Mouse (Mus musculus) midbrain, embryonic 12.5 days (tissue): ENCODE results near the gene Txndc16. TPM values are rescaled to one million over a fixed set of nuclear protein-coding genes. Genes with fewer than 3 reads are reported as not detected.

Experiments
- ATAC-seq: fragments of 200-750 bp; cut with Nextera tagmentation; 2 replicates; pipeline ENCODE4 v1.8.0; 2017; ENCODE audit warnings: low read depth, moderate TSS enrichment, moderate library complexity; ENCODE audit not compliant: low FRiP score
- H3K27ac ChIP-seq: fragments of 300-500 bp; sonication (generic); replicated peaks from 2 replicates; pipeline ENCODE4 v1.5.1; 2016; ENCODE audit warnings: mild to moderate bottlenecking
- H3K27me3 ChIP-seq: fragments of 300-500 bp; sonication (generic); 2 replicates; pipeline ENCODE4 v1.6.1; 2016; ENCODE audit warnings: mild to moderate bottlenecking
- H3K36me3 ChIP-seq: fragments of 300-500 bp; sonication (generic); 2 replicates; pipeline ENCODE4 v1.6.1; 2016
- H3K4me1 ChIP-seq: fragments of 300-500 bp; sonication (generic); 2 replicates; pipeline ENCODE4 v1.6.1; 2016
- H3K4me2 ChIP-seq: fragments of 300-500 bp; sonication (generic); replicated peaks from 2 replicates; pipeline ENCODE4 v1.6.1; 2016; ENCODE audit warnings: mild to moderate bottlenecking, moderate library complexity
- H3K4me3 ChIP-seq: fragments of 300-500 bp; sonication (generic); 2 replicates; pipeline ENCODE4 v1.5.1; 2016; ENCODE audit warnings: mild to moderate bottlenecking
- H3K9ac ChIP-seq: fragments of 300-500 bp; sonication (generic); replicated peaks from 2 replicates; pipeline ENCODE4 v1.6.1; 2016; ENCODE audit warnings: mild to moderate bottlenecking, moderate library complexity
- H3K9me3 ChIP-seq: fragments of 300-500 bp; sonication (generic); 2 replicates; pipeline ENCODE4 v1.6.1; 2016; ENCODE audit warnings: mild to moderate bottlenecking
- WGBS: fragments of 180-500 bp; shearing (Covaris S2); methylation state at CpG from one replicate; pipeline ENCODE4 v1.1.7; 2016; 5-methylcytosine and 5-hydroxymethylcytosine counted together
- polyA plus RNA-seq: library from polyadenylated mRNA; unstranded; fragments of >200 nt; fragmentation: Nextera tagmentation; extraction: Ambion mirVana; gene quantifications from 2 replicates; pipeline ENCODE4 v1.2.1, GENCODE M21; 2016

The Txndc16 gene
- polyA plus RNA-seq, 1 experiment from 2014 or later: 27.2 TPM

DNA sequence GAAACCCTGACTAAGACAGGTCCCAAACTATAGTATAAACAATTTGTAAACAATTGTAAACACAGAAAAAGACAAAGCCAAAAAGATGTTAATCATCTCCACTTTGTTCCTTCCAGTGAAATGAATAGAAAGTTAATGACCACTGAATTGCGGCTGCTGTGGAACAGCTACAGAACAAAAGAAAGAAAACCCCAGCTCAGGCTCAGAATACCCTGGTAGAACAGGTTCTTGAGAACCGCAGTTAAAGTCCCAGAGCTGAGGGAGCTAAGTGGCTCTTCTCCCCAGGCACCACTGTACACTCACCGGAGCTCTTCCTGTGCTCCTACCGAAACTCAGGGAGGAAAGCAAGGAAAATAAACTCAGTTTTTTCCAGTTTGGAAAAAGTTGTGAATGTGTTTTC, 9.4 kb downstream of the Txndc16 start:
- H3K4me2 ChIP-seq: no peak overlapping the region
- no peaks in the 10 kb centered on the region for H3K27me3 ChIP-seq
- 62% methylated on average over 4 of the region's 4 CpGs for WGBS
- no peak overlapping the region for H3K4me3 ChIP-seq
- no peak for ATAC-seq
- no peaks in the 10 kb centered on the region for H3K9me3 ChIP-seq
- H3K9ac ChIP-seq: no peak overlapping the region
- no peak overlapping the region for H3K27ac ChIP-seq
- H3K4me1 ChIP-seq: no peaks in the 10 kb centered on the region
- peaks cover 17% of the 10 kb centered on the region; the same call in 1 of the 2 replicates for H3K36me3 ChIP-seq

DNA sequence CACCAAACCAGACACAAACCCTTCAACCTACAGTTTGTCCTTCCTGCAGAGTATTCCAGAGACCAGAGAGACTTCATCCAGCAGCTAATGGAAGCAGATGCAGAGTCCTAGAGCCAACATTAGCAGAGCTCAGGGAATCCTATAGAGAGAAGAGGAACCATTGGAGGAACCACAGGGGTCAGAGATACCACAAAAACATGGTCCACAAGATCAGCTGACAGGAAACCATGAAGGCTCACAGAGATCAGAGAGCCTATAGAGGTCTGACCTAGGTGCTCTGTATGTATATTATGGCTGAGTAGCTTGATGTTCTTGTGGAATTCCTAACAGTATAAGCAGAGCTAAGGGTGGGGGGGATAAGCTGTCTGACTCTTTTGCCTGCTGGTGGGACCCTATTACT, 19.5 kb downstream of the Txndc16 start:
- no peaks in the 10 kb centered on the region for H3K27me3 ChIP-seq
- ATAC-seq: no peak

DNA sequence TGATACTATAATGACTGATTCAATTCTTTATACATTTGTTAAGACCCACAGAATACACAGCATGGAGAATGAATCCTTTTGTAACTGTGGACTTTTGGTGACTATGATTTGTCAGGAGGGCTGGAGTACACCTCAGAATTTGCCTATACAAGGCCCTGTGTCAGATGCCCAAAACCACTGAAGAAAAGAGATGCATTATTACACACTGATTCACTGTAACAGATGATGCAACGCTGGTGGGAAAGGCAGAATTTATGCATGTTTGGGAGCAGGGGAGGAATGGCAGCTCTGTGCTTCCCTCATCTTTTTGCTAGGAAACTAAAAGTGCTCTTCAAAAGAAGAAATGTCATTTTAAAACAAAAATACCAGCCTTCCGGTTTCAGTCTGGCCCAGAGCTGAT, 29.1 kb downstream of the Txndc16 start:
- Histone ChIP-seq H3K36me3 (no peaks in the 10 kb centered on the region), H3K27ac (no peak overlapping the region), H3K27me3 (no peaks in the 10 kb centered on the region), H3K9ac (no peak overlapping the region), H3K4me3 (no peak overlapping the region), H3K9me3 (peaks cover 6% of the 10 kb centered on the region), H3K4me1 (no peaks in the 10 kb centered on the region), H3K4me2 (no peak overlapping the region)
- ATAC-seq: no peak
- 81% methylated on average over 2 of the region's 2 CpGs for WGBS

More for the DNA sequence above, 19.5 kb downstream of the Txndc16 start:
- H3K4me1 ChIP-seq: no peaks in the 10 kb centered on the region
- no peak overlapping the region for H3K9ac ChIP-seq
- H3K27ac ChIP-seq: no peak overlapping the region
- no peak overlapping the region for H3K4me2 ChIP-seq
- H3K36me3 ChIP-seq: 0 out of 2 replicates have a peak, but pooled peaks cover 9% of the 10 kb centered on the region
- H3K9me3 ChIP-seq: no peaks in the 10 kb centered on the region
- no peak overlapping the region for H3K4me3 ChIP-seq

DNA sequence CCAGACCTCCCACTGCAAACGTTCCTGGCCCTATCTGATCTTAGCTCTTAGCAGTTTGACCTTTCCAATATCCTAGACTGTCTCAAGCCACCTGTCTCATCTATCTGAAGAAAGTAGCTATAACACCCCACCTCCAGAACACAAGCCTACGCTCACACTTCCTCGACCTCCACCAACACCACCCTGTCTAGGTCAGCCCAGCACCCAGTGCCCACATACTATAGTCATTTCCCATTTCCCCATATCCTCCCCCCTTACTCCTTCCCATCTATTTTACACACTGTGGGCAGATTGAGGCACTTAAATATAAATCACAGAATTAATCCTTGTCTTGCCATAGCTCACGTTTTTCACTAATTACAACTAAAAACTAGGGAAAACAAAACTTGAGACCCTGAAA, 38.5 kb downstream of the Txndc16 start:
- Histone ChIP-seq H3K9ac (no peak overlapping the region), H3K27ac (no peak overlapping the region), H3K9me3 (no peaks in the 10 kb centered on the region), H3K4me2 (no peak overlapping the region), H3K4me3 (no peak overlapping the region), H3K27me3 (no peaks in the 10 kb centered on the region), H3K36me3 (no peaks in the 10 kb centered on the region), H3K4me1 (no peaks in the 10 kb centered on the region)
- ATAC-seq: no peak
- 90% methylated on average over 4 of the region's 4 CpGs for WGBS

DNA sequence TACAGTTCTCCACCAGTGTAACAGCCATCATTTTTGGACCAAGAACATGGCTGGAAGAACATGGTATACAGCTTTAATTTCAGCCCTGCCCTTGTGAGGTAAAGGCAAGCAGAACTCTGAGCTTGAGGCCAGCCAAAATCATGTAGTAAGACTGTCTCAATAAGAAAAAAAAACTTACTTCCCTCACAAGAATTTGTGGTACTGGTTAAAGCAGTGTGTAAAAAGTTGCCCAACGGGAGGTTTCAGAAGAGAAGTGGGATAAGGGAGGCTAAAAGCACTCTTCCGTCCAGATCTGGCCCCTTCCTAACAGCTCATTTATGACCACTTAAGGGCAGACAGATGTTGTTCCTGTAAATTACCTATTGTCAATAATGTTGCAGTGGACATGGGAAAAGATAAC, 40.5 kb downstream of the Txndc16 start:
- H3K9me3 ChIP-seq: no peaks in the 10 kb centered on the region
- no peak overlapping the region for H3K9ac ChIP-seq
- no peaks in the 10 kb centered on the region for H3K4me1 ChIP-seq
- H3K4me2 ChIP-seq: no peak overlapping the region
- H3K36me3 ChIP-seq: no peaks in the 10 kb centered on the region
- H3K27ac ChIP-seq: no peak overlapping the region
- no peak overlapping the region for H3K4me3 ChIP-seq
- WGBS: 95% methylated on average over 2 of the region's 2 CpGs
- no peaks in the 10 kb centered on the region for H3K27me3 ChIP-seq
- ATAC-seq: no peak

DNA sequence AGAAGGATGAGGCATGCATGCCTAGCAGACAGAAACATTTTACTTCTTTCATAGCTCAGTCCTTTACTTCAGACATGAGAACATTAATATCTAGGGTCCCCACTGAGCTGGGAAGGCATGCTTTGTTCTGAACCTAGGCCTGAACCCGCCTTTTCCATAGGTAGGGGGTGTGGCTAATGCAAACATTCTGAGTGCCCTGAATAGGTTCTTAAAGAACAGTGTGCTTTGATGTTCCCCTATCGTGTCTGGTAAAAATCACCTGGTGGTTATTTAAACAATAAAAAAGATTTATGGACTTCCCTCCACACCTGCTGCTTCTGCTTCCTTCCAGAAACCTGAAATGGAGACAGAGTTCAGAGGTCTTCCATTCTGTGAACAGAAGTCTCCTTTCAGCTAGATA, 40.9 kb downstream of the Txndc16 start:
- Histone ChIP-seq H3K27ac (no peak overlapping the region), H3K4me1 (no peaks in the 10 kb centered on the region), H3K36me3 (no peaks in the 10 kb centered on the region), H3K4me3 (no peak overlapping the region), H3K9me3 (no peaks in the 10 kb centered on the region), H3K9ac (no peak overlapping the region), H3K4me2 (no peak overlapping the region), H3K27me3 (no peaks in the 10 kb centered on the region)
- ATAC-seq: no peak
- 83% methylated on average over 2 of the region's 2 CpGs for WGBS

DNA sequence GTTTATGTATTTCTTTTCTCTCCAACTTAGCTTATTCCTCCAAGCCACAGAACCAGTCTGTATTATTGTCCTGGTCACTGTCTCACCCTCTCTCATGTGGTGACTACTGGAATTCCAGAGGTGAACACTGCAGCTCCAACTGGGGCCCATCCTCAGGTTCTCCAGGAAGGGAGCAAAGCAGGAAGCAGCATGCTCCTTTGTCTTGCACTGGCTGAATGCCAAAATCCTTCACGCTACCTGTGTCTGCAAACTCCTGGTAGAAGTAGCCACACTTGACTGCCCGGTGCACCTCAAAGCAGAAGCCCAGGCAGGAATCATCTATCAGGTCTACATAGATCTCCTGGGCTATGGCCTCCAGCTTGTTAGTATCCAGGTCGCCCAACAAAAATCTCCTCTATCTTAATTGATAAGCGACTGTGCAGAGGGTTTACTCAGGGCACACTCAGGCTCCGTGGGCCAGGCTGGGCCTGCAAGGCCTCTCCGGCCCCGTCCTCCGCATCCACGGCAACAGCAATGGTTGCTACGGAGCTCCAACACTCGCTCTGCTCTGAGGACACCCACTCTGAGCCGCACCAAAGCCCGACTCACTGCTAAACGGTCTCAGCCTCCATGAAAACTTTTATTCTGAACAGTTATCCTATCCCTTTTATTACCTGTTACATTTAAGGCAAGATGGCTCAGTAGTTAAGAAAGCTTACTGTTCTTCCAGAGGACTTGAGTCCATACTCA, 45.0 kb downstream of the Txndc16 start:
- no peak overlapping the region for H3K4me3 ChIP-seq
- ATAC-seq: 0 out of 2 replicates have a peak, but pooled peaks have one; percentile 65
- no peaks in the 10 kb centered on the region for H3K27me3 ChIP-seq
- no peak overlapping the region for H3K4me2 ChIP-seq
- H3K9me3 ChIP-seq: no peaks in the 10 kb centered on the region
- whole genome bisulfite sequencing: 74% methylated on average over 14 of the region's 14 CpGs
- no peaks in the 10 kb centered on the region for H3K36me3 ChIP-seq
- H3K4me1 ChIP-seq: no peaks in the 10 kb centered on the region
- H3K9ac ChIP-seq: no peak overlapping the region
- no peak overlapping the region for H3K27ac ChIP-seq

DNA sequence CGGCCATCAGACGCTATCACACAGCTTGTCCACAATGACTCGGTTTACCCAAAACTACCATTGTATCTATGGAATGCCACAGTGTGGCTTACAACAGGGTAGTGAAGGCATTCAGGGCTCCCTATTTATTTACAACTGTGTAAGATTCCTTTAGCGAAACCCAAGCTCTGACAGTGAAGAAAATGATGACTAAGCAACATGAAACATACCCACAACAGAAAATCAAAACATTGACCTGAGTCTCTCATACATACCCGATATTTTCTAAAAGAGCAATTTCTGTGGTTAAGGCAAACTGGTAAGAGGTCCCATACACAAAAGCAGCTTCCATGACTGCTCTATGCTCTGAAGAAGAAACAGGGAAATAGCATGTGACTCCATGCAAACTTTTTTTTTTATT, 47.9 kb downstream of the Txndc16 start:
- H3K9ac ChIP-seq: no peak overlapping the region
- no peaks in the 10 kb centered on the region for H3K36me3 ChIP-seq
- H3K9me3 ChIP-seq: no peaks in the 10 kb centered on the region
- no peak overlapping the region for H3K27ac ChIP-seq
- ATAC-seq: no peak
- H3K4me2 ChIP-seq: no peak overlapping the region
- H3K27me3 ChIP-seq: no peaks in the 10 kb centered on the region
- no peaks in the 10 kb centered on the region for H3K4me1 ChIP-seq
- 96% methylated on average over 5 of the region's 5 CpGs for WGBS
- H3K4me3 ChIP-seq: no peak overlapping the region

DNA sequence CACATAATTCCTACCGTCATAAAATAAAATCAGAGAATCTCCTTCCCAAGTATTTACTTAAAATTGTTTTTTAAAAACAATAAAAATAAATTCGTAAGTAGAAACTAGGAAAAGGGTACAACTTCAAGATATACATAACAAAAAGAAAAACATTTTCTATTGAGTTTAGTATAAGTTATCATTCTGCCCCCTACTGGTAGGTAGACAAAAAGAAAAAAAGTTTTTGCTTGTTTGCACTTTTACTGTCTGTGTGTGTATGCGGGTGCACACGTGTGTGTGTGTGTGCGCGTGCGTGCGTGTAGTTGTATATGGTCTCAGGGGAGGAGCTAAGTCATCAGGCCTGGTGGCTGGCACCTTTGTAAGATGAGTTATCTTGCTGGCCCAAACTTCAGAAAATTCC, 52.8 kb downstream of the Txndc16 start:
- Histone ChIP-seq H3K4me3 (no peak overlapping the region), H3K9ac (no peak overlapping the region), H3K27ac (no peak overlapping the region), H3K4me1 (no peaks in the 10 kb centered on the region), H3K36me3 (0 out of 2 replicates have a peak, but pooled peaks cover 3% of the 10 kb centered on the region), H3K27me3 (no peaks in the 10 kb centered on the region), H3K9me3 (no peaks in the 10 kb centered on the region), H3K4me2 (no peak overlapping the region)
- no peak for ATAC-seq
- 89% methylated on average over 8 of the region's 8 CpGs for WGBS

DNA sequence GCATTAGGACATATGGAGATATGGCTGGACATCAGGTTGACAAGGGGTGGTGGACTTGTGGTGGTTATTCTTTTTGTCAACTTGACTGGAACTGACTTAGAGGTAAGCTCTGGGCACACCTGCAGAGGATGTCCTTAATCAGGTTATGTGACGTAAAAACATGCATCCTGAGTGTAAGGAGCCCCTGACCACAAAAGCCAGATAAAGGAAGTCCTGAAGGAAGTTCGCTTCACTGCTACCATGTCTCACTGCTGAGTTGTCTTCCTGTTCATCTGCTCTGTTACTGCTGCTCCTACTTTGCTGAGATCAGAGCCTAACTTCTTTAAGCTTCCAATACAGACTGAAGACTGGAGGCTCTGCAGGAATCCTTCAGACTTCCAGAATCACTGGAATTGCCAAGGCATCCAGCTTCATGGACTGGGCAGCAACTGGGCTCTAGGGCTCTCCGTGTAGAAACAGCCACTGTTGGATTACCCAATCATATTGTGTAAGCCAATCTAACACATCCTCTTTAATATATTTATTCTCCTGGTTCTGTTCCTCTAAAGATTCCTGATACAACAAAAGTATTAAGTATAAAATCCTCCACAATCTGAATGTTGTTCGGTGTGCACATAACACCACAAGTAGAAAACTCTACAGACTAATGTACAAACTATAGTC, 64.5 kb downstream of the Txndc16 start:
- ATAC-seq: no peak
- Histone ChIP-seq H3K27ac (no peak overlapping the region), H3K4me2 (no peak overlapping the region), H3K27me3 (no peaks in the 10 kb centered on the region), H3K4me1 (no peaks in the 10 kb centered on the region), H3K9ac (no peak overlapping the region), H3K9me3 (no peaks in the 10 kb centered on the region), H3K36me3 (no peaks in the 10 kb centered on the region), H3K4me3 (no peak overlapping the region)
- WGBS: 81% methylated on average over 4 of the region's 4 CpGs

DNA sequence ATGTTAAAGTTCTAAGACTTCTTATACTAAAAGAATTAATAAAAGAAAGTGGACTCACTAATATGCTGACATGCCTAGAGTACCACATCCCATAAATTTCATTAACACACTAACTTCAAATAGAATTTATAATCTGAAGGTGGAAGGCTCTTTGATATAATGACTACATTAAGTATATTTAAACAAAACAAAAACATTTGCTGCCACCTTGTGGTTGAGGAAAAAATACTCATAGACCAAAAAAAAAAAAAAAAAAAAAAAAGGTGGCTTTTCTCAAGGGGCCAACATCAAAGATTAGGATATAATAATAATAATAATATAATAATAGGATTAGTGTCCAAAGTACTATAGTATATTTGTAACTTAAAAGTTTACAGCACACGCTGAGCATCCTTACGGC, 66.9 kb downstream of the Txndc16 start:
- Histone ChIP-seq H3K4me2 (no peak overlapping the region), H3K9ac (no peak overlapping the region), H3K27ac (no peak overlapping the region), H3K27me3 (no peaks in the 10 kb centered on the region), H3K36me3 (no peaks in the 10 kb centered on the region), H3K4me3 (no peak overlapping the region), H3K9me3 (no peaks in the 10 kb centered on the region), H3K4me1 (no peaks in the 10 kb centered on the region)
- 79% methylated on average over 2 of the region's 2 CpGs for WGBS
- no peak for ATAC-seq

DNA sequence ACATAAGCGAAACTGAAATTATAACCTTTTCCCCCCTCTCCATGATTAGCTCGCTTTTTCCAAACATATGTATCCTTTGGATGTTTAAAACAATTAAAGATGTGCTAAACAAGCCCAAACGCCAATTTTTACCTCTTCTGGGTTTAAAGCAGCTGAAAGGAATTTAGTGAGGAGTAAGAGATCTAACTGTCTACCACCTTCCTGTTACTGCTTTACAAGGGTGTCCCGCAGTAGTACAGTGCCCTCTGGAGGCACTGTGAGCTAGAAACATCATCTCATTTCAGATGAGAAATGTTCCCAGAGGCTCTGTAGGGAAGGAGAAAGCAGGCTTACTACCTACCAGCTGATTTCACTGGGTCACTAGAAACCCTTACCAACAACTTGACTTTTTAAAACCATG, 77.6 kb downstream of the Txndc16 start:
- Histone ChIP-seq H3K9me3 (no peaks in the 10 kb centered on the region), H3K4me1 (no peaks in the 10 kb centered on the region), H3K9ac (no peak overlapping the region), H3K36me3 (0 out of 2 replicates have a peak, but pooled peaks cover 2% of the 10 kb centered on the region), H3K4me3 (no peak overlapping the region), H3K27ac (no peak overlapping the region), H3K4me2 (no peak overlapping the region), H3K27me3 (no peaks in the 10 kb centered on the region)
- ATAC-seq: no peak
- 70% methylated on average over 4 of the region's 4 CpGs for WGBS
